Mouse (Mus musculus): ENCODE measurements around the gene Fam171b.

DNA sequence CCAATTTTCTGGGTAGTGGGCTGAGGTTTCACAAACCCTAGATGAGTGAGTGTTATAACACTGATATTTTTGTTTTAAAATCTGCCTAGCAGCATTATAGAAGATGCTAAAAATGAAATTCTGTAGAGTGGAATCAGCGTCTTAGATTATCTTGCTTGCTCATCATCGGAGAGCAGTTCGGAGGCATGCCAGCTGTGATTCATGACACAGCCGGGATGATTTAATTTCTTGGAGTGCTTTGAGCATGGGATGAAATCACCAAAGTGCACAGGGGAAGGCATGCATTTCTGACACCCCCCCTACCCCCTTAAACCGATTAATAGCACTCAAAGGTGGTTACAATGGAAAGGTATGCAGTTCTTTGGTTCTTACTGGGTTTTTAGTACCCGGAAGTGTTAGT is 1.6 kb downstream of the Fam171b start:
- no peak for TF ChIP-seq CTCF (IDR thresholded peaks at IDR 0.05; ENCODE audit: extremely low read depth, insufficient read depth, insufficient read length, insufficient replicate concordance)
- TF ChIP-seq POLR2A (IDR thresholded peaks at IDR 0.05; ENCODE audit: low read depth, low read length): no peak

Measured in spleen, adult 2 months (tissue).